Mouse (Mus musculus): Measurements from ENCODE around the gene Rad18. TPM values are rescaled to one million over a fixed set of nuclear protein-coding genes. Genes with fewer than 3 reads are reported as not detected.

Gene Rad18
- polyA plus RNA-seq, 1 experiment = 11.3 TPM

DNA sequence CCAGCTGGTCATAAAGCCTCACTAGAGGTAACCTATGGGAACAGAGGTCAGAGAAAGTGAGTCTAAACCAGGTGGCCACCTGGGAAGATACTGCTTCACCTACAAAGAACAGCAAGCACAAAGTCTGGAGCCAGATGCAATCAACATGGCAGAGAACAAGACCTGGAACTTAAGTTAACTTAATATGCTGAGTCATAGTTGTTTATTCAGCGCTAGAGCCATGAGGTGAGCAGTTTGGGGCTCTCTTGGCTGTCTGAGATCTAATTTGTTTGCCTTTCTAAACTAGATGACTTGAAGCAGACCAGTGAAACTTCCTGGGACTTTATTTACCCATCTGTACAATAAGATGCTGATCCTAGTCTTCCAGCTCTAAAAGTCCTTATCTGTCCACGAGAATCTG, 12.4 kb downstream of the Rad18 start:
- Histone ChIP-seq H3K79me2 (ENCODE audit: control insufficient read depth, insufficient read depth) (peaks cover 43% of the 10 kb centered on the region), H3ac (ENCODE audit: control insufficient read depth, insufficient read length, low read depth) (no peak overlapping the region), H3K36me3 (ENCODE audit: control insufficient read depth, insufficient read depth) (peaks cover 44% of the 10 kb centered on the region), H3K4me3 (ENCODE audit: insufficient read depth, poor library complexity, severe bottlenecking) (no peak overlapping the region), H3K79me3 (ENCODE audit: low read depth) (peaks cover 11% of the 10 kb centered on the region), H3K27me3 (ENCODE audit: control insufficient read depth, insufficient read depth, insufficient read length) (no peaks in the 10 kb centered on the region)
- no peak for TF ChIP-seq MYOG (IDR thresholded peaks at IDR 0.05; ENCODE audit: control insufficient read depth, extremely low read depth, insufficient read length)
- no peak for TF ChIP-seq USF1 (IDR thresholded peaks at IDR 0.05; ENCODE audit: low read depth)
- TF ChIP-seq MYOD1 (IDR thresholded peaks at IDR 0.05; ENCODE audit: control insufficient read depth, insufficient read length, low read depth) = no peak
- no peak for TF ChIP-seq FOSL1 (IDR thresholded peaks at IDR 0.05; ENCODE audit: insufficient read depth, low read length, poor library complexity, severe bottlenecking)
- TF ChIP-seq CTCF (IDR thresholded peaks at IDR 0.05; ENCODE audit: control insufficient read depth, insufficient read depth, insufficient read length) = no peak
- no peak for TF ChIP-seq MAX (IDR thresholded peaks at IDR 0.05)
- no peak for TF ChIP-seq CEBPB (IDR thresholded peaks at IDR 0.05; ENCODE audit: low read depth)

DNA sequence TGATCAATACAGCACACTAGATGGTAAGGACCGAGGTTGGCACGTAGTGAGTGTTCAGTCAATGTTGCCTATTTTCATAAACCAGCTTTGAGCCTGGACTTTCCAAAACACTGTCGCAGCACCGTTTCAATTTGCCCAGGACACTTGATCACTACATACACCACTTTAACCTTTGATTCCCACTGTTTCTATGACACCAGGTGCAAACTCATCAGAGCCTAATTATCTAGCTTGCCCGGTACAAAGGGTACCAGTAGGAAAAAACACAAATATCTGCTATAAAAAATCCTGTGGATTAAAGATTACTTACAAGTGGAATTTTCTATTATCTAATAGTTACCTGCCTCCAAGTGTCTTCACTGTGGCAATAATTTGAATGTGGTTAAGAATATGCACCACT, 64.4 kb downstream of the Rad18 start:
- Histone ChIP-seq H3ac (ENCODE audit: control insufficient read depth, insufficient read length, low read depth) (no peak overlapping the region), H3K79me3 (ENCODE audit: low read depth) (no peaks in the 10 kb centered on the region), H3K79me2 (ENCODE audit: control insufficient read depth, insufficient read depth) (no peaks in the 10 kb centered on the region), H3K36me3 (ENCODE audit: control insufficient read depth, insufficient read depth) (peaks cover 14% of the 10 kb centered on the region), H3K27me3 (ENCODE audit: control insufficient read depth, insufficient read depth, insufficient read length) (no peaks in the 10 kb centered on the region), H3K4me3 (ENCODE audit: insufficient read depth, poor library complexity, severe bottlenecking) (no peak overlapping the region)
- TF ChIP-seq MYOD1 (IDR thresholded peaks at IDR 0.05; ENCODE audit: control insufficient read depth, insufficient read length, low read depth) (no peak), FOSL1 (IDR thresholded peaks at IDR 0.05; ENCODE audit: insufficient read depth, low read length, poor library complexity, severe bottlenecking) (no peak), MAX (IDR thresholded peaks at IDR 0.05) (no peak), USF1 (IDR thresholded peaks at IDR 0.05; ENCODE audit: low read depth) (no peak), CTCF (IDR thresholded peaks at IDR 0.05; ENCODE audit: control insufficient read depth, insufficient read depth, insufficient read length) (no peak)

DNA sequence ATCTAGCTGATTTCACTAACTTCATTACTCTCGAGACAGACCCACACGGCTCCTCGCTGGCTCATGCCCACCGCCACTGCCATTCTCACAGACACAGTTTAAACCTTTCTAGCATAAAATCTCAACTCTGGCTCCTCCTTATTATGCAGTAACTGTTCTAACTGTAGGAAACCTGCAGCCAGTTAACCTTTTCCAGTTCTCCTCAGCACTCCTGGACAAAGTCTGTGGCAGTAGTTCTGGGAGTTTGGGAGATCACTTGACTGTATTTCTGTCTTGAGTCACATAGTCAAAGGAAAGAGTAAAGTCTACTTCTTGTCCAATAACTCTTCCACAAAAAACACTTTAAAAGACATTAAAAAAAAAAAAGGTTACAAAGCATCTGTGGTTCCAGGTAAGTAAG, 66.2 kb downstream of the Rad18 start:
- Histone ChIP-seq H3K27me3 (ENCODE audit: control insufficient read depth, insufficient read depth, insufficient read length) (no peaks in the 10 kb centered on the region), H3ac (ENCODE audit: control insufficient read depth, insufficient read length, low read depth) (no peak overlapping the region), H3K79me2 (ENCODE audit: control insufficient read depth, insufficient read depth) (no peaks in the 10 kb centered on the region), H3K36me3 (ENCODE audit: control insufficient read depth, insufficient read depth) (peaks cover 31% of the 10 kb centered on the region), H3K79me3 (ENCODE audit: low read depth) (no peaks in the 10 kb centered on the region), H3K4me3 (ENCODE audit: insufficient read depth, poor library complexity, severe bottlenecking) (no peak overlapping the region)
- TF ChIP-seq MYOD1 (IDR thresholded peaks at IDR 0.05; ENCODE audit: control insufficient read depth, insufficient read length, low read depth) (no peak), MAX (IDR thresholded peaks at IDR 0.05) (no peak), CEBPB (IDR thresholded peaks at IDR 0.05; ENCODE audit: low read depth) (no peak), FOSL1 (IDR thresholded peaks at IDR 0.05; ENCODE audit: insufficient read depth, low read length, poor library complexity, severe bottlenecking) (no peak), USF1 (IDR thresholded peaks at IDR 0.05; ENCODE audit: low read depth) (no peak), CTCF (IDR thresholded peaks at IDR 0.05; ENCODE audit: control insufficient read depth, insufficient read depth, insufficient read length) (no peak), MYOG (IDR thresholded peaks at IDR 0.05; ENCODE audit: control insufficient read depth, extremely low read depth, insufficient read length) (no peak)

DNA sequence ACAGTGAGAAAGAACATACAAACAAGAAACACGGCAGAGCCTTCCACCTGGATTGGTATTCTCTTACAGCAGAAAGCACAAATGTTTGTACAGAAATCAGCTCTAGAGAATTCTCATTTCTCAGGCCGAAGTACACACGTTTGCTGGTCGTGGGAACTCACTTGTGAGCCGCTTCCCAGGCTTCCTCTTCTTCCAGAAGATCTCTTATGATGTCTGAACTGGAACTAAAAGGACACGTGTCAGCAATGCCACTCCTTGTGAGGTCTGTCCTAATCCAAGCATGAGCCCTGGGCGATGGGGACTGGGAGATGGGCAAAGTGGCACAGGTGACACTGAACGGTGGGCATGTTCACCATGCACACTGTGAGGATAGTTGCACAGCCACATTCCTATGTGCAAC, 68.2 kb downstream of the Rad18 start:
- no peak for TF ChIP-seq FOSL1 (IDR thresholded peaks at IDR 0.05; ENCODE audit: insufficient read depth, low read length, poor library complexity, severe bottlenecking)
- TF ChIP-seq CTCF (IDR thresholded peaks at IDR 0.05; ENCODE audit: control insufficient read depth, insufficient read depth, insufficient read length) = no peak
- no peak for TF ChIP-seq USF1 (IDR thresholded peaks at IDR 0.05; ENCODE audit: low read depth)
- TF ChIP-seq MAX (IDR thresholded peaks at IDR 0.05) = no peak
- TF ChIP-seq MYOD1 (IDR thresholded peaks at IDR 0.05; ENCODE audit: control insufficient read depth, insufficient read length, low read depth) = no peak
- no peak for TF ChIP-seq MYOG (IDR thresholded peaks at IDR 0.05; ENCODE audit: control insufficient read depth, extremely low read depth, insufficient read length)
- TF ChIP-seq CEBPB (IDR thresholded peaks at IDR 0.05; ENCODE audit: low read depth) = no peak
- no peak overlapping the region for H3ac ChIP-seq (ENCODE audit: control insufficient read depth, insufficient read length, low read depth)
- H3K79me3 ChIP-seq (ENCODE audit: low read depth) = no peaks in the 10 kb centered on the region
- H3K36me3 ChIP-seq (ENCODE audit: control insufficient read depth, insufficient read depth) = peaks cover 45% of the 10 kb centered on the region
- H3K79me2 ChIP-seq (ENCODE audit: control insufficient read depth, insufficient read depth) = no peaks in the 10 kb centered on the region
- no peaks in the 10 kb centered on the region for H3K27me3 ChIP-seq (ENCODE audit: control insufficient read depth, insufficient read depth, insufficient read length)
- no peak overlapping the region for H3K4me3 ChIP-seq (ENCODE audit: insufficient read depth, poor library complexity, severe bottlenecking)

DNA sequence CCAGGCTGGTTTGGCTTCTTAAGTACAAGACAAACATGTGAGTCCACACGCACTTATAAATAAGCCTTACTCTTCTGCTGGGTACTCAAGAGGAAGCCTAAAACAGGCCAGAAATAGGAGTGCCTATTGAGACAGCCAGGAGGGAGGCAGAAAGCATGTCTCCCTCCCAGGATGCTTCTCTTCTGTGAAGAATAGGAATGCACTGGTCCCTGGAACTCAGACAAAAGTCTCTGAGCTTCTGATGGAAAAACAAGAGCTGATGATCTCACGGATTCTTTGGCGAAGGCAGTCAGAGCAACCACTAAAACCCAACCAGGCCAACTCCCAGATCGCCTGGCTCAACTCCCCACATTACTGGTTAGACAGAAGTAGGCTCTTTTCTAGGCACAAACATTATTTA, 74.2 kb downstream of the Rad18 start:
- TF ChIP-seq FOSL1 (IDR thresholded peaks at IDR 0.05; ENCODE audit: insufficient read depth, low read length, poor library complexity, severe bottlenecking) (no peak), MYOD1 (IDR thresholded peaks at IDR 0.05; ENCODE audit: control insufficient read depth, insufficient read length, low read depth) (no peak), CTCF (IDR thresholded peaks at IDR 0.05; ENCODE audit: control insufficient read depth, insufficient read depth, insufficient read length) (no peak), MAX (IDR thresholded peaks at IDR 0.05) (no peak), USF1 (IDR thresholded peaks at IDR 0.05; ENCODE audit: low read depth) (no peak), MYOG (IDR thresholded peaks at IDR 0.05; ENCODE audit: control insufficient read depth, extremely low read depth, insufficient read length) (no peak), CEBPB (IDR thresholded peaks at IDR 0.05; ENCODE audit: low read depth) (no peak)
- peaks cover 59% of the 10 kb centered on the region for H3K36me3 ChIP-seq (ENCODE audit: control insufficient read depth, insufficient read depth)
- H3K27me3 ChIP-seq (ENCODE audit: control insufficient read depth, insufficient read depth, insufficient read length) = no peaks in the 10 kb centered on the region
- no peak overlapping the region for H3ac ChIP-seq (ENCODE audit: control insufficient read depth, insufficient read length, low read depth)
- no peaks in the 10 kb centered on the region for H3K79me3 ChIP-seq (ENCODE audit: low read depth)
- no peak overlapping the region for H3K4me3 ChIP-seq (ENCODE audit: insufficient read depth, poor library complexity, severe bottlenecking)
- H3K79me2 ChIP-seq (ENCODE audit: control insufficient read depth, insufficient read depth) = no peaks in the 10 kb centered on the region

DNA sequence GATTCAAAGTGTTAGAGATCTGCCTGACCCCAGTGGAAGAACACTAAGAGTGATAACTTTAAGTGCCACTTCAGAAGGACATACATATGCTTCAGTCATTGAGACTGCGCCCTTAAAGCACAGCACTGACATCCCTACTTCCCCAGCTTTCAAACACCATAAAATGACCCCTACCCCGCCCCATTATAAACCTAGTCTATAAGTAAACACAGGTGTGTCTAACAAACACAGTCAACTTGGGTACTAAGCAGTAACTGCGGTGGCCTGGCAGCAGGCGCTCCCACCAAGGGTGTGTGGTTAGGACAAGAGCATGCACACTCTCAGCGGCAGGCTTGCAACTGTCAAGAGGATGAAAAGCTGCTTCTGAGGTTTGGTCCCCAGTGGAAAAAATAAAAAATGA, 76.5 kb downstream of the Rad18 start:
- Histone ChIP-seq H3K36me3 (ENCODE audit: control insufficient read depth, insufficient read depth) (peaks cover 37% of the 10 kb centered on the region), H3K79me3 (ENCODE audit: low read depth) (no peaks in the 10 kb centered on the region), H3ac (ENCODE audit: control insufficient read depth, insufficient read length, low read depth) (no peak overlapping the region), H3K27me3 (ENCODE audit: control insufficient read depth, insufficient read depth, insufficient read length) (no peaks in the 10 kb centered on the region), H3K4me3 (ENCODE audit: insufficient read depth, poor library complexity, severe bottlenecking) (no peak overlapping the region), H3K79me2 (ENCODE audit: control insufficient read depth, insufficient read depth) (no peaks in the 10 kb centered on the region)
- TF ChIP-seq FOSL1 (IDR thresholded peaks at IDR 0.05; ENCODE audit: insufficient read depth, low read length, poor library complexity, severe bottlenecking) (no peak), CEBPB (IDR thresholded peaks at IDR 0.05; ENCODE audit: low read depth) (no peak), MAX (IDR thresholded peaks at IDR 0.05) (no peak), CTCF (IDR thresholded peaks at IDR 0.05; ENCODE audit: control insufficient read depth, insufficient read depth, insufficient read length) (no peak), USF1 (IDR thresholded peaks at IDR 0.05; ENCODE audit: low read depth) (no peak), MYOG (IDR thresholded peaks at IDR 0.05; ENCODE audit: control insufficient read depth, extremely low read depth, insufficient read length) (no peak), MYOD1 (IDR thresholded peaks at IDR 0.05; ENCODE audit: control insufficient read depth, insufficient read length, low read depth) (no peak)

Measured in C2C12 (cell line).